Mouse (Mus musculus) spleen, postnatal 14 days (tissue): Measurements from ENCODE around the gene Tsga13.

Experiments
- DNase-seq, 2 experiments: peaks; one replicate each; pipeline ENCODE4 v3.0.0; 2021 to 2022; ENCODE audit warnings: low spot score in 2 of 2

Tsga13 gene

DNA sequence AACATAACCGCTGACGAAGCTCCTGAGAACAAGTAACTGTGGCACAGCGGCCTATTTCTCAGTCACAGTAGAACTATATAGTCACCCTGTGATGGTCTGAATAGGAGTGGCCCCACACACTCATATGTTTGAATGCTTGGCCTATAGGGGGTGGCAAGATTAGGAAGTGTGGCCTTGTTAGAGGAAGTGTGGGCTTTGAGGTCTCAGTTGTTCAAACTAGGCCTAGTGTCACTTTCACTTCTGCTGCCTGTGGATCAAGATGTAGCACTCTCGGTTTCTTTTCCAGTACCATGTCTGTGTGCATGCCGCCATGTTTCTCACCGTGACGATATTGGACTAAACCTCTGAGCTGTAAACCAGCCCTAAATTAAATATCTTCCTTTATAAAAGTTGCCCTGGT is 59.4 kb downstream of the Tsga13 start:
- no peak for DNase-seq

DNA sequence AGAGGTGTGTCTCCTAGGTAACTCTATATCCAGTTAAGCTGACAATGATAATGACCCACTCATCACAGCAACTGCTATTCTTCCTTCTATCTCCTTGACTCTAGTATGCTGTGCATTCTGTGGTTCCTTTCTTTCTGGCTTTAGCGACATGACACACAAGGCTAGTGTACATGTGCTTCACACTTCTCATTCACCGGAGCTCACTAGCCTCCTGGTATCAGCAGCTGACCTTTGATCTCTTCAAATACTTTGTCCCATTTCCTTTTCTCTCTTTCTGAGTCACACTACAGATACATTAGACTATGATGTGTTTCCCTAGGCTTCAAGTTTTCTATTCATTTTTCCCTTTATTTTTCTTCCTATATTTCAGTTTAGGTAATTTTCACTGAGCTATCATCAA is 60.2 kb downstream of the Tsga13 start:
- DNase-seq = no peak

DNA sequence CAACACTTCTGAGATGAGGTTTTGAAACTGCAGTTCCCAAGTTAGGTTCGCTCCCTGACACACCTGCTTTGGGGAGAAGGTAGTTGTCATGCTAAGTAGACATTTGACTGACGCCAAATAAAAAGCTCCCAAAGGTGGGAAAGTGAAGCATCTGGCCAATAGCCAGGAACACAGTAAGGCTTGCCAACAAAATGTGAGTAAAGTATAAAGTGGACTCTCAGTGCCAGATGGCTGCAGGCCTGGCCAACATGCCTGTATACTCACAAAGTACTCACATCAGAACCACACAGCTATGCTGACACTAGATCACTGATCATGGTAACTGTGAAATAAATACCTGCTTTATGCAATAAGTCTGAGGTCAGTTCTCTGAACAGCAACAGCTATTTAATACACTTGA is 65.6 kb downstream of the Tsga13 start:
- DNase-seq = no peak
